Mouse (Mus musculus) Muller cell, postnatal 12 days (primary cell): ENCODE data around the gene Zfyve26.

ENCODE experiments used
- DNase-seq: peaks from one replicate; pipeline ENCODE4 v3.0.0-alpha.2; 2015; ENCODE audit errors: inconsistent ontology term

Gene Zfyve26

GRCm38 (mm10) chr12:79296126-79296816 lies at the start of gene Zfyve26:
TSS of gene Zfyve26 (minus strand) at chr12:79296304.
- peak; percentile 91 for DNase-seq

DNA sequence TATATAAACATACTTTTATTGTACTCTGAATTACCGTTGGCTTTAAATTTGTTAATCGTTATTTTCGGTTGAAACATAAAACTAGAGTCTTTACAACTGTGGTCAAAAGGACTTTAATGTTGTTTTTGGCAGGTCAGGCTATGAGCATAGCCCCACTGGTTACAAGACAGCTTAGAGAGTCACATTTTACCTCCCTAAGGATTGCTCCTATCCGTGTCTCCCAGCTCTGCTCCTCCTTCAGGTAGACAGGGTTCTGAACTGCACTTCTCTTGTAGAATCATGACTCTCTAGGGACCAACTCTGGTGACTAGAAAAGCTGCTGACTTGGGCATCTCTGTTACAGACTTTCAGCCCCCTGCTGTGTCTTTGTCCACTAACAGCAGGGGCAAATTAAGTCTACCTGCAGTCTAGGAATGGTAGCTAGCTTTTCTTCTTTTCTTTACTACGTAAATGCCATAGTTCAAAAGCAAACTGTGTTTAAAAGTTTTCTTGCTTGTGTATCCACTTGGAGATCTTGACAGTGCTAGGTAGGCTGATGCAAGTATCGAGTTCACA lies 45.3 kb upstream of the Zfyve26 start:
- DNase-seq, result no peak

DNA sequence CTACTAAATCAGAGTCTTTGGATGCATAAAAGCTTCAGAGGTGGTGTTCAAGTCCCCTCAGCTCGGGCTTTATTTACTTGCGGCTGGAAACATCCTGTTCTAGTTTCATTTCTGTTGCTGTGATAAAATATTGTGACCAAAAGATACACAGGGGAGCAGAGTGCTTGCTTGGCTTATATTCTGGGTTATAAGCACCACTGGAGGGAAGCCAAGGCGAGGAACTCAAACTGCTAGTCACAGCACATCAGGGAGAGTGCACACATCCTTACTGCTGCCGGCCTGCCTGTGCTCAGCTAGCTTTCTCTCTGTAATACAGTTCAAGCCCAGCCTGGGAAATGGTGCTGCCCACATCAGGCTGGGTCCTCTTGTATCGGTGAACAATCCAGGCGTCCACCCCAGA lies 44.4 kb upstream of the Zfyve26 start:
- DNase-seq, result no peak

DNA sequence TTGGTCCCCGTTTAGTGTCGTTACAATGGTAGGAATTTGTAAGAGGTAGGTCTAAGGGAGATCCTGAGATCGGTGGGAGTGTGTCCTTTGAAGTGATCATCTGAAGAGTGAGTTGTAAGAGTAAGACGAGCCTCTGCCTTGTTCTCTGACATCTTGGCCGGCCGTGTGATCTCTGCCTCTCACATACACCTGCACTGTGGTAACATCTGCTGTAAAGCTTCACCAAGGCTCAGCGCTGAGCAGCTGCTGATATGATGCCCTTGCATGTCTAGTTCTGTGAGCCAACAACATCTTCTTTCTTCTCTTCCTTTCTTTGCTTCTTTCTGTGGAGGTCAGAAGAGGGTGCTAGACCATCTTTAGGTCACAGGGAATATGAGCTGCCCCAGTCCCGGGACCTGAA lies 42.7 kb upstream of the Zfyve26 start:
- no peak for DNase-seq

GRCm38 (mm10) chr12:79331722-79332121 lies 35.6 kb upstream of the Zfyve26 start:
- DNase-seq, result no peak

- no peak for DNase-seq
These were observed 34.5 kb upstream of the Zfyve26 start for GRCm38 (mm10) chr12:79330571-79330970.

DNA sequence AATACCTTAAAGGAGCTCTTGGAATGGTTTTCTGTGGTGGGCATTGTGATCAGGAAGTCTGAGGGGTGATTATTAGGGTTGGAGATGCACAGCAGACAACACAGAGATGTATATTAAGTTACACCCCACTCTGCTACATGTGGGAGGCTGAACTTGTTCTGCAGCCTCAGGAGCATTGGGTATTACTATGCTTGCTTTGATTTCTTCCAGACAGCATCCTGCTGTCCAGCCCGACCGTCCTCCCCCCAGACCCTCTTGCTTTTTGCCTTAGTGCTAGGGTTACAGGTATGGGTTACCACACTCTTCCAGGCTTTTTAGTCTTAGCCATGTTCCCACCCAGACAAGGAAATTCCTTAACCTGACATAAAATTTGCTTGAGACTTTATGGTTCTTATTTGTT lies 31.8 kb upstream of the Zfyve26 start:
- no peak for DNase-seq

GRCm38 (mm10) chr12:79326745-79327144 lies 30.6 kb upstream of the Zfyve26 start:
- DNase-seq, result no peak

- DNase-seq, result no peak
These were observed 30.1 kb upstream of the Zfyve26 start for GRCm38 (mm10) chr12:79326236-79326635.

GRCm38 (mm10) chr12:79322539-79322938 lies 26.4 kb upstream of the Zfyve26 start:
- peak; percentile 6 for DNase-seq

- no peak for DNase-seq
These were observed 24.8 kb upstream of the Zfyve26 start for GRCm38 (mm10) chr12:79320895-79321294.

DNA sequence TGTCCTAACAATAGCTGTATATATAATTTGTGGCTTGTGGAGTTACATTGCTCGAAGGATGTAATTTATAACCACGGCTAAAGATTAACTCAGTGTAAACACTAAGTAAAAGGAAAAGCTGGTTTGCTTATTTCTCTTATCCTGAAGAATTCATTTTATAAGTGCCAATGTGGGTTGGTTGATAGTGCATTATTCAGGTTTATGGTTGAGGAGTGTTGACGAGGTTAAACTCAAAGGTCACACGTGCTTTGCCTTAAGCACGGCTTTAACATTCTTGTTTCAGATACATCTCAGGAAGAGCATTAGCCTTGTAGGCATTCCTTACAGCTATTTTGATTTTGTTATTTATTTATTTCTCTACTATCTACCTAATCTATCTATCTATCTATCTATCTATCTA lies 21.2 kb upstream of the Zfyve26 start:
- no peak for DNase-seq

DNA sequence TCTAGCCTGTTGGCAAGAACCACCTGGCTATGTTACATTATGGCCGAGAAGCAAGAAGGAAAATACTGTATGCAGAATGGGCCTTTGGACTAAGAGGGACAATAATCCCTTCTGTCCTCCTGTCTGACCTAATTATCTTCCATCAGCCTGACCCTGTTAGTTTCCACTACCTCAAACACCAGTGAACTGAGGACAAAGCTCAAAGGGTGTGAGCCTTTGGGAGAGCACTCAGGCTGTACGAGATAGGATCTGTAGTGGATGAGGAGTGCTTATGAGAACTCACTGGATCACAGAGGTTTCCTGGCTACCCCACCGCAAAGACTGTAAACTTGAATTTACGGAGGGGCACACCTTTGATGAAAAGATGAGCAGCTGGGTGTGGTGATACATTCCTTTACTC lies 17.6 kb upstream of the Zfyve26 start:
- DNase-seq, result peak; percentile 10

DNA sequence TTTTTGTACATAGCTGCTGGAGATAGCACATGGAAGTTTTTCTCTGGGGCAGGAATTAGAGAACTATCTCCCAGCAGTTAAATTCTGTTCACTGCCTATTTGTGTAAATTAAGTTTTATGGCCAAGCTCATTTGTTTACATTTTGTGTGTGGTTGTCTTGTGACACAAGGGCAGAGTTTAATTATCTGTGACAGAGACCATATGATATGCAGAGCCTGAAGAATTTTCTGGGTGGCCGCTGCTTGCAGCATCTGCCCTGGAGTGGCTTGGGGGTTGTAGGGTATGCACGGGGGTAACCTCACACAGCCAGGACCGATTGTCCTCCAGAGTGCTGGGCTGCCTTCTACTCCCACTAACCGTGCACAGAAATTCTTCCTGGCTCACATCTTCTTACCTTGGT lies 9.9 kb upstream of the Zfyve26 start:
- no peak for DNase-seq

DNA sequence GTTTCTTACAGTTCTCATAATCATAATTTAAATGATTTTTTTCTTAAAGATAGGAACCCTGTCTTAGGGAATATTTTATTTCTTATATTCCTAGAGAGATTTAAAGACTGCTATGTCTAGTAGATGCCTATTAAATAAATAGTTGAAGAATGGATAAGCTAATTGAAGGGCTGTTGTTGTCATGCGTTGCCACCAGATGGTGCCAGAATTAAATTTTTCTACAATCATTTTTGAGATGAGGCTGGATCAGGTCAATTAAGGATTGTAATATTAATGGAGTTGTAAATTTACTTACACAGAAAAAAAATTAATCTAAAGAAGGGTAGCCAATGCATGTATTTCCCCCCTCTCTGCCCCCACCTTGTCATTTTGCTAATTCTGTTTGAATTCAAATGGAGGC lies 9.0 kb upstream of the Zfyve26 start:
- no peak for DNase-seq

- peak; percentile 2 for DNase-seq
These were observed 5.7 kb upstream of the Zfyve26 start for GRCm38 (mm10) chr12:79301802-79302201.

- DNase-seq, result no peak
These were observed 2.0 kb upstream of the Zfyve26 start for GRCm38 (mm10) chr12:79297884-79298636.

GRCm38 (mm10) chr12:79297121-79297576 lies 1.0 kb upstream of the Zfyve26 start, which contains the start of gene Rad51b:
TSS of gene Rad51b (plus strand) at chr12:79297282.
- peak; percentile 85 for DNase-seq

- DNase-seq, result no peak
These were observed 3.2 kb downstream of the Zfyve26 start for GRCm38 (mm10) chr12:79292874-79293273.

- no peak for DNase-seq
These were observed 13.5 kb downstream of the Zfyve26 start for GRCm38 (mm10) chr12:79282595-79282994.

DNA sequence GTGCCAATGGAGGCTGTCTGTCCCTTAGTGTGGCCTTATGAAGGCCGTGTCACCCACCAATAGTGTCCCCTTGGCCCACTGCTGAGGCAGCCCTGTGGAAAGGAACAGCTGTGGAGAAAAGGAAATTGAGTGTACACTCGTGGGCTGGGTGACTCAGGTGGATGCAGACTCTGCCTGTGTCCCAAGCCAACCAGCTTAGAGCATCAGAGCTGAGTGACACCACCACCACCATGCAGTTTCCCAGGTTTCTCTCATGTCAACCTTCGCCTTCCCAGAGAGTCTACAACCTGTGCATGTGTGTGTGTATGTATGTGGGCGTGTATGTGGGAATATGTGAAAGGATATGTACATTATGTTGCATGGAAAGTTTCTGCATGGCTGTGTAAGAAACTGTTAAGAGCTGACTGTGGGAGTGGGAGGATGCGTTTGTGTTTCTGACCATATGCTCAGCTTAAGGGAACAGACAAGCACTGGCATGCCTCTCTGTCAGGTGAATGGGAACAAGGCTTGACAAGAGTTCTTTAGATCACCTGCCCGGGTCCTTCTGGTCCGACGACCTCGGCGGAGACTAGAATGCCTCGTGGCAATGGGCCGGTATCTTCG lies 16.5 kb downstream of the Zfyve26 start:
- no peak for DNase-seq

GRCm38 (mm10) chr12:79272604-79273003 lies 23.5 kb downstream of the Zfyve26 start:
- DNase-seq, result no peak
